Mouse (Mus musculus) heart, postnatal 4 days (tissue): Measurements from ENCODE around the gene Hpcal1. TPM values are rescaled to one million over a fixed set of nuclear protein-coding genes. Genes with fewer than 3 reads are reported as not detected.
A peak's percentile ranks its signal among the peaks of the same experiment; 100 is the strongest.

ENCODE experiments used
- DNase-seq: peaks from one replicate; pipeline ENCODE4 v3.0.0; 2021
- total RNA-seq, 2 experiments: library from RNA; stranded (reverse); gene quantifications; 2 replicates each; pipeline ENCODE4 v1.2.3; 2021

The Hpcal1 gene
- total RNA-seq, 2 experiments from 2014 or later = 17.9 to 19.8 TPM

DNA sequence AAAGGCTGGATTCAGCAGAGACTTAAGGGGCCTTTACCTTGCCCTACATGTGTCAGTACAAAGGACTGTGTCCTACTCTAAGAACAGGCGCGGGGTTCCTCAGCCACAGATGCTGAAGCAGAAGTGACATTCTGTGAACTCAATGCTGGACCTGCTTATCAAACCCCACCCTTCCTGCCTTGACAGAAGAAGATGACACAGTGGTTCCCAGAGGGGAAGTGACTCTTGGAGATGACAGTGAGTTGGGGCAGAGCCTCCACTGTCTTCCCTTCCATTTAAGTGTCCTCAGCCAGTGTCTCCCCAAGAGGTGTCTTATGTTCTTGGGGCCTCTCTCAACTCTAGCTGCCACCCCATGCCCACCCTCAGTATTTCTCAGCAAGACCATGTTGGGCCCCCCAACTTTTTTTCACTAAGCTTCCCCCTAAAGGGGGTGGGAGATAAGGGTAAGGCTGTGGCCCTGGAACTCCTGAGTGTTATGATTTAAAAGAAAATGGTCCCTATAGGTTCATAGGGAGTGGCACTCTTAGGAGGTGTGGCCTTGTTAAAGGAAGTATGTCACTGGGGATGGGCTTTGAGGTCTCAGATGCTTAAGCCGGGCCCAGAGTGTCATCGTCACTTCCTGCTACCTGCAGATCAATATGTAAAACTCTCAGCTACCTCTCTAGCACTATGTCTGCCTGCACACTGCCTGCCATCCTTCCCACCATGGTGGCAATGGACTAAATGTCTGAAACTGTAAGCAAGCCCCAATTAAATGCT is 25.2 kb downstream of the Hpcal1 start:
- DNase-seq = no peak

- no peak for DNase-seq
These were observed 26.6 kb downstream of the Hpcal1 start for GRCm38 (mm10) chr12:17717257-17717656.

- no peak for DNase-seq
These were observed 27.5 kb downstream of the Hpcal1 start for GRCm38 (mm10) chr12:17718146-17718545.

DNA sequence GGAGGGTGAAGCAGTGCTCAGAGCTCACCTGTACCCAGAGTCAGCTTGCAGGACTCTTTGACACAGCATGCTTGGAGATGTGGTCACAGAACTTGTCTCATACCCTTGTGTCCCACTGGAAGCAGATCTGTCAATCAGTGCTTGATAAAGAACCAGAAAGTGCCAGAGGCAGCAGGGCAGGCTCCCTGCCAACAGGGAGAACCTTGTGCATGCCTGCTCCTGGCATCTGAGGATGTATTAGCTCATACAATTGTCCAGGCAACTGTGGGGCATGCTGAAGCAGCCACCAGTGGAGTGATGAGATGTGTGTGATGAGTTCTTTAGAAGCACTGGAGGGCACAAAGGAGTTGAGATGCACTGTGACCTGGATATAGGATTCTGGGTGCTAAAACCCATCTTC is 30.4 kb downstream of the Hpcal1 start:
- DNase-seq = peak; percentile 54

- no peak for DNase-seq
These were observed 32.0 kb downstream of the Hpcal1 start for GRCm38 (mm10) chr12:17722452-17723181.

GRCm38 (mm10) chr12:17723182-17723570 is 32.5 kb downstream of the Hpcal1 start:
- no peak for DNase-seq

DNA sequence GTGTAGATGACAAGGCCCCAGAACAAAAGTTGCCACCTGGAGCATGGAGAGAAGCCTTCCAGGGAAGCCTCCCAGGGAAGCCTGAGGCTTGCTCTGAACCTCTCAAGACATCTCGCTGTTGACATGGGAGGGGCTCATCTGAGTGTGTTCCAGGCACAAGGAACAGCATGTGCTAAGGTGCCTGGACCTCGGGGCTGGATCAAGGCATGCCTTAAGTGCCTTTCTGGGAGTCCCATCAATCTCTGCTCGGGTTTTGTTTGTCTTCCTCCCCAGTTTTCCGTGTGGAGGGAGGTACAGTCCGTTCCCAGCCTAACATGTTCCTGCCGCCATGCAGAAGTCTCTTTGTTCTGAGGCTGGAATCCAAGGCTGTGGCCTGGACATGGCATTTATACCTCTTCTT is 33.3 kb downstream of the Hpcal1 start:
- DNase-seq = no peak

DNA sequence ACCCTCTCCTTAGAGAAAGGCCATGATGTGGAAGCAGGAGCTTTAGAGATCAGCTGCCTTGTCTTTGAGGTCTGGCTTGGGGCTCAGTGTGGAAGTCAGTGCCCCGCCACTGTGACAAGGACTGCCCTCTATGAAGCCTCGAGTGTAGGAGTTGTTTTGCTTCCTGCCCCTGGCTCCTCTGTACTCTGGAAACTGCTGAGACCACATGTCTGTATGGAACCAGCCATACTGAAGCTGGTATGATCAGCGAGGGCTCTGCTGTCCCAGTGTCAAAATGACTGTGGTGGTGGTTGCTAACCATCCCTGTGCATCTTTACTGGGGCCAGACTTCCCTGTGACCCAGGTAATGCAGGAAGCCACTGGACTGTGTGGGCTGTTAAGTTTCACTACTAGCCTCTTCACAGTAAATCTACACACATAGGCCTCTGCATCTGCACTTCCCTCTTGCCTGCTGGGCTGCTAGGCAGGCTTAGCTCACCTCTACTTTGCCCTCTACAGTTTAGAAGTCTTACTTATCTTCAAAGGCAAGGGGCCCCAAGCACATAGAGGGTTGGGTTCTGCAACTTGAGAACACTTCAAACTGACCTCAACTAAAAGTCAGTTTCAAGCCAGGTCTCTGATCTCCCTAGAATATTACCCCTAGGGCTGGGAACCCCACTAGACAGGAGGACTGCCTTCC is 33.9 kb downstream of the Hpcal1 start:
- DNase-seq = no peak

DNA sequence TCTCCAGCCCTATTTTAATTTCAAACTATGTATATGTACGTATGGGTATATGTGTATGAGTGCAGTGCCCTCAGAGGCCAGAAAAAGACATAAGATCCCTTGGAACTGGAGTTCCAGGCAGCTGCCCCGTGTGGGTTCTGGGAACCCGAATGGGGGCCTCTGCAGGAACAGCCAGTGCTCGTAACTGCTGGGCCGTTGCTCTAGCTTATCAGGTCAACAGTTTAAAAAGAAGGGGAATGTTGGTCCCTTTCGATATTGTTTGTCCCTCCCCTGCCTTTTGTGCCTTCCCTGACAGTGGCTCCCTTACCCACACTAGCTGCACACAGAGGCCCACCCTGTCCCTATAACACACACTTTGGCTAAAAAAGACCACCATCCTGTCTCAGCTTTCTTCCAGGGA is 34.9 kb downstream of the Hpcal1 start:
- no peak for DNase-seq

GRCm38 (mm10) chr12:17726576-17727320 is 36.1 kb downstream of the Hpcal1 start:
- DNase-seq = no peak

- peak; percentile 59 for DNase-seq
These were observed 37.2 kb downstream of the Hpcal1 start for GRCm38 (mm10) chr12:17727676-17728339.

DNA sequence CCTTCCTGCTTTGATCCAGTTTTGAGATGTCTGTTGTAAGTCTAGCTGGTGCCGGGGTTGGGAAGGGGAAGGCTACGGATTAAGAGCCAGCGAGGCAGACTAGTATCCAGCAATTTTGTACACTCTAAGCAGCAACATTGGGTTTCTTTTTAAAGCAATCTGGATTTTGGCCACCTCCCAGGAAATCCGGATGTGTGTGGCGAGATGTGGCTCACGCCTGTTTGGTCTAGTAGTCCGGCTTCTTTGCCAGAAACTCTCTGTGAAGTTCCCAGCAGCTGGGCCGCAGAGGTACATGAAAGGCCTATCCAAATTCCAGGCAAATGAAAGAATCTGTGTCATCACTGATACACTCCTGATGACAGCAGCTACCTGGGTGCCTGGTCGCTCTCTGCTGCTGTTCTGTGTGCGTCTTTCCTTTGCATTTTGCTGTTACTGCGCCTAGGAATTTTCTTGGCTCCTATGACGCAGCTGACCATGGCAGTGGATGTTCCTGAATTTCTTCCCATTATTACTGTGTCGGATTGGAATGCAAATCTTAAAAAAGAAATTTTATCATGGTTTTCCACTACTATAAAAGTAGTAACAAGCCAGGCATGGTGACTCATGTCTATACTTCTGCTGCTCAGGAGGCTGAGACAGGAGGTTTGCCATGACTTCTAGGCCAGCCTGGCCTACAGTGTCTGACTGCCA is 38.7 kb downstream of the Hpcal1 start:
- peak; percentile 72 for DNase-seq

GRCm38 (mm10) chr12:17732006-17732405 is 41.4 kb downstream of the Hpcal1 start:
- DNase-seq = no peak

- no peak for DNase-seq
These were observed 41.9 kb downstream of the Hpcal1 start for GRCm38 (mm10) chr12:17732546-17732945.

DNA sequence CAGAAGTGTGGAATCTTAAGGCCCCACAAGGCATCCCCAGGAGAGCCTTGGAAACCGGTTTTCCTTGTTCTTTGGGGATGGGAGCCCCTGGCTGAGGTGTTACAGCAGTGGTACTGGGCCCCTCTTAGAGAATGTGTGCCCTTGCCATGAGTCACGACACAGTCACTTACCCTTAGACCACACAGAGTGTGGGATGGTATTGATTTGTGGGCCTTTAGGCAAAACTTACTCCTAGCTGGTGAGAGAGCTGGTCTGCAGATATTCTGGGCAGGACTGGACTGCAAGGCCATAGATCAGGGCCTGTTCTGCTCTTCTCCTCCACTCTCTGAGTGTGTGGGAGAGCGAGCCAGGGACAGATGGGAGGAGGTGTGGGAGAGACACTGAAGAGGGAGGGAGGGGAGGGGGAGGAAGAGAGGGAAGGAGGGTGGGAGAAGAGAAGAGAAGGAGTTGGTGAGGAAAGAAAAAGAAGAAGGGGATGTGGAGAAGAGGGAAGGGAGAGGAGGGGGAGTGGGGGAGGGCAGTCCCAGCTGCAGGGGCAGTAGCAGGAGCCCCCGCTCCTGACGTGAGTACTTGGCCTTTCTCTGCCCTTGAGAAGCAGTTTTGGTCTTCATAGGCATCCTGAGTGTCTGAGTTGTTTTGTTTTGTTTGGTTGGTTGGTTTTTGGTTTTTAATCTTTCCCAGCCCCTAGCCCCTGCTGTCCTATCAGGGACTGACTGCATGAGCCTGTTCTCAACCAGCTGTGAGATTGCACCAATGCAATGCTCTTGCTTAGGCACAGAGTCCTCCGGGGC is 42.7 kb downstream of the Hpcal1 start:
- DNase-seq = no peak

- DNase-seq = no peak
These were observed 45.7 kb downstream of the Hpcal1 start for GRCm38 (mm10) chr12:17736396-17736795.

- no peak for DNase-seq
These were observed 46.4 kb downstream of the Hpcal1 start for GRCm38 (mm10) chr12:17736859-17737577.

GRCm38 (mm10) chr12:17737808-17738207 is 47.2 kb downstream of the Hpcal1 start:
- no peak for DNase-seq

DNA sequence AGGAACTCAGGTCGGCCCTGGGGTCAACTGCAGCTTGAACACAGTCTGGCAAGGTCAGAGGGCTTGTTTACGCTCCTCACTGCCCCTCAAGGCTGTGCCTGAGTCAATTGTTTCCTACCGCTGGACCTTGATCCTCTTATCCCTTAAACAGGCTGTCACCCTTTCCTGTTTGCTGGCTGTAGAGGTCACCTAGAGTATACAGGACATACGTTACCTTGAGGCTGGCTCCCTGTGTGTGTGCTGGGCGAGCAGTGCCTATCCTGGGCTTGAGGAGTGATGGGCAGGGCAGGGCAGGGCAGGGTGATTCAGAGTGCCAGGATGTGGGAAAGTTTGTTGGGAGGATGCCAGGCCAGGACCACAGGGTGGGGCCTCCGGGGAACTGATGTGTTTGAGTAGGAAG is 47.8 kb downstream of the Hpcal1 start:
- DNase-seq = no peak

DNA sequence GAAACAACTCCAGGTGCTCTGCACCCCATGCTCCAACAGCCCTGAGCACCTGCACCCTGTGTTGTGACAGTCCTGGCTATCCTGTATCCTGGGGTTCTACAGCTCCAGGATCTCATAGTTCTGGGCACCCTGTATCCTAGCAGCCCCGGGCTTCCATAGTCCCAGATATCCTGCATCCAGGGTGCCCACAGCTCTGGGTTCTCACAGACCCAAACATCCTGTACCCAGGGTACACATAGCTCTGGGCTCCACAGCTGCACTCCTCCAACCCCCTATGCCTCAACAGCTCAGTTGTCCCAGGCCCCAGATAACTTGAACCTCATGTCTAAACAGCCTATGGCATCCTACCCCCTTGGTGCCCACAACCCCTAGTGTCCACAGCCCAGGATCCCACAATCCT is 49.6 kb downstream of the Hpcal1 start:
- no peak for DNase-seq
